Mouse (Mus musculus) left cerebral cortex, adult 11 months (tissue): ENCODE measurements around the gene 2310022A10Rik.
"Not testable (repeated sequence)": the region's sequence is repeated elsewhere in the genome, so short reads cannot be mapped to it uniquely, and the experiment has no call there.

Experiments used
- DNase-seq: peaks from one replicate; pipeline ENCODE4 v3.0.0; 2022; ENCODE audit warnings: low spot score

The 2310022A10Rik gene

GRCm38 (mm10) chr7:27613751-27614499 lies 60.9 kb downstream of the 2310022A10Rik start:
- no peak for DNase-seq

GRCm38 (mm10) chr7:27621028-27621427 lies 68.0 kb downstream of the 2310022A10Rik start:
- DNase-seq: no peak

- no peak for DNase-seq
These were observed 69.2 kb downstream of the 2310022A10Rik start for GRCm38 (mm10) chr7:27622234-27622633.

- no peak for DNase-seq
These were observed 71.9 kb downstream of the 2310022A10Rik start for GRCm38 (mm10) chr7:27624967-27625366.

- DNase-seq: no peak
These were observed 74.7 kb downstream of the 2310022A10Rik start for GRCm38 (mm10) chr7:27627707-27628106.

GRCm38 (mm10) chr7:27628190-27628589 lies 75.2 kb downstream of the 2310022A10Rik start:
- no peak for DNase-seq

- DNase-seq: not testable (repeated sequence)
These were observed 75.8 kb downstream of the 2310022A10Rik start for GRCm38 (mm10) chr7:27628816-27629215.

GRCm38 (mm10) chr7:27631439-27631838 lies 78.4 kb downstream of the 2310022A10Rik start:
- DNase-seq: no peak
